Mouse (Mus musculus) left cerebral cortex, adult 18-20 months (tissue): ENCODE results near the gene Usp54. TPM values are rescaled to one million over a fixed set of nuclear protein-coding genes. Genes with fewer than 3 reads are reported as not detected.
"Not testable (repeated sequence)": the region's sequence is repeated elsewhere in the genome, so short reads cannot be mapped to it uniquely, and the experiment has no call there.

Experiments
- DNase-seq, 2 experiments: peaks; one replicate each; pipeline ENCODE4 v3.0.0; 2021 to 2022; ENCODE audit warnings: low spot score in 2 of 2, mixed read lengths in 1 of 2
- total RNA-seq, 2 experiments: library from RNA; stranded (reverse); gene quantifications; 2 replicates each; pipeline ENCODE4 v1.2.3; 2021

The Usp54 gene
- total RNA-seq, 2 experiments from 2014 or later: 39.4 to 44.2 TPM

- DNase-seq: no peak
These were observed 14.9 kb upstream of the Usp54 start for GRCm38 (mm10) chr14:20655731-20656130.

GRCm38 (mm10) chr14:20654690-20655421 lies 14.0 kb upstream of the Usp54 start:
- no peak for DNase-seq

GRCm38 (mm10) chr14:20651722-20652256 lies 10.9 kb upstream of the Usp54 start:
- peak in 1 of 2 experiments; percentile 12 for DNase-seq

- DNase-seq: no peak
These were observed 10.1 kb upstream of the Usp54 start for GRCm38 (mm10) chr14:20651000-20651399.

GRCm38 (mm10) chr14:20646381-20646780 lies 5.5 kb upstream of the Usp54 start:
- DNase-seq: no peak

GRCm38 (mm10) chr14:20645547-20645946 lies 4.7 kb upstream of the Usp54 start:
- no peak for DNase-seq

GRCm38 (mm10) chr14:20641438-20641875 lies 594 bp upstream of the Usp54 start:
- DNase-seq: no peak

GRCm38 (mm10) chr14:20639918-20640619 lies 794 bp downstream of the Usp54 start:
- no peak for DNase-seq

- no peak for DNase-seq
These were observed 2.2 kb downstream of the Usp54 start for GRCm38 (mm10) chr14:20638702-20639101.

GRCm38 (mm10) chr14:20637818-20638574 lies 2.9 kb downstream of the Usp54 start:
- DNase-seq: no peak

GRCm38 (mm10) chr14:20636968-20637367 lies 3.9 kb downstream of the Usp54 start:
- not testable (repeated sequence) for DNase-seq

- no peak for DNase-seq
These were observed 5.3 kb downstream of the Usp54 start for GRCm38 (mm10) chr14:20635546-20635945.

GRCm38 (mm10) chr14:20631253-20631652 lies 9.6 kb downstream of the Usp54 start:
- no peak for DNase-seq

- no peak for DNase-seq
These were observed 13.9 kb downstream of the Usp54 start for GRCm38 (mm10) chr14:20626971-20627370.

- DNase-seq: no peak
These were observed 14.4 kb downstream of the Usp54 start for GRCm38 (mm10) chr14:20626447-20626846.

GRCm38 (mm10) chr14:20622907-20623306 lies 18.0 kb downstream of the Usp54 start:
- no peak for DNase-seq

- DNase-seq: no peak
These were observed 18.5 kb downstream of the Usp54 start for GRCm38 (mm10) chr14:20622412-20622811.

- no peak for DNase-seq
These were observed 19.0 kb downstream of the Usp54 start for GRCm38 (mm10) chr14:20621903-20622302.

GRCm38 (mm10) chr14:20619131-20619530 lies 21.7 kb downstream of the Usp54 start:
- no peak for DNase-seq

- no peak for DNase-seq
These were observed 22.7 kb downstream of the Usp54 start for GRCm38 (mm10) chr14:20618211-20618610.

GRCm38 (mm10) chr14:20616421-20616820 lies 24.4 kb downstream of the Usp54 start:
- no peak for DNase-seq

GRCm38 (mm10) chr14:20615075-20615474 lies 25.8 kb downstream of the Usp54 start:
- no peak for DNase-seq
